Mouse (Mus musculus) CH12.LX (cell line): ENCODE results near the gene Tpm4. TPM values are rescaled to one million over a fixed set of nuclear protein-coding genes. Genes with fewer than 3 reads are reported as not detected.

Source experiments
- DNase-seq: peaks from one replicate; pipeline ENCODE4 v3.0.0-alpha.2; 2013; ENCODE audit errors: extremely low read depth
- H3K27ac ChIP-seq: 2 replicates; pipeline ENCODE4 v1.5.1; 2012; ENCODE audit warnings: low read depth, mild to moderate bottlenecking, control low read depth, moderate library complexity; ENCODE audit not compliant: insufficient read depth
- H3K27me3 ChIP-seq: replicated peaks from 2 replicates; pipeline ENCODE3; 2012; ENCODE audit warnings: inconsistent platforms
- H3K36me3 ChIP-seq, 2 experiments: replicated peaks in 1 of 2; 2 replicates each; pipeline versions ENCODE3 to v1.6.1; 2012; ENCODE audit warnings: inconsistent platforms in 1 of 2, low read length in 1 of 2, mild to moderate bottlenecking in 1 of 2, mixed read lengths in 1 of 2, moderate library complexity in 1 of 2; ENCODE audit not compliant: control insufficient read depth in 1 of 2, insufficient read depth in 1 of 2
- H3K4me1 ChIP-seq, 2 experiments: 2 replicates each; pipeline ENCODE4 v1.6.1; 2012; ENCODE audit warnings: inconsistent platforms in 1 of 2, moderate library complexity in 1 of 2; ENCODE audit not compliant: insufficient read depth in 2 of 2, control insufficient read depth in 1 of 2
- H3K4me2 ChIP-seq: 2 replicates; pipeline ENCODE4 v1.6.1; 2012; ENCODE audit warnings: low read depth, mild to moderate bottlenecking, control low read depth; ENCODE audit not compliant: poor library complexity, insufficient read depth, severe bottlenecking
- H3K4me3 ChIP-seq, 3 experiments: fragments of 150-350 bp in 1 of 3; sonication (generic) in 1 of 3; replicated peaks in 1 of 3; 2 replicates each; pipeline versions ENCODE3 to v1.5.1; 2011 to 2012; ENCODE audit warnings: low read depth in 2 of 3, low read length in 2 of 3, mild to moderate bottlenecking in 2 of 3, moderate library complexity in 2 of 3, control low read depth in 1 of 3, improper control_type of control experiment in 1 of 3, inconsistent platforms in 1 of 3, mixed read lengths in 1 of 3; ENCODE audit not compliant: poor library complexity in 1 of 3
- H3K79me2 ChIP-seq: replicated peaks from 2 replicates; pipeline ENCODE4 v1.6.1; 2012; ENCODE audit warnings: mild to moderate bottlenecking, moderate library complexity; ENCODE audit not compliant: control insufficient read depth, poor library complexity, insufficient read depth, severe bottlenecking; ENCODE audit errors: extremely low read depth
- H3K9ac ChIP-seq: 2 replicates; pipeline ENCODE4 v1.6.1; 2012; ENCODE audit warnings: low read depth, mild to moderate bottlenecking, control low read depth, moderate library complexity; ENCODE audit not compliant: insufficient read depth
- H3K9me3 ChIP-seq: replicated peaks from 2 replicates; pipeline ENCODE3; 2012; ENCODE audit warnings: low read length, inconsistent platforms, mixed read lengths
- CHD2 ChIP-seq: IDR thresholded peaks from 2 replicates; pipeline ENCODE4 v1.6.1; 2011; ENCODE audit warnings: low read length, improper control_type of control experiment
- E2F4 ChIP-seq: IDR thresholded peaks from 2 replicates; pipeline ENCODE4 v1.6.1; 2011; ENCODE audit warnings: low read depth, low read length, improper control_type of control experiment; ENCODE audit not compliant: insufficient replicate concordance
- ELF1 ChIP-seq: IDR thresholded peaks from 2 replicates; pipeline ENCODE4 v1.6.1; 2014; ENCODE audit warnings: low read depth, mild to moderate bottlenecking, inconsistent platforms, low read length, improper control_type of control experiment
- EP300 ChIP-seq: IDR thresholded peaks from 2 replicates; pipeline ENCODE4 v1.6.1; 2011; ENCODE audit warnings: low read length, improper control_type of control experiment
- ETS1 ChIP-seq: conservative IDR thresholded peaks from 2 replicates; pipeline ENCODE4 v1.6.1; 2012; ENCODE audit warnings: low read depth, mild to moderate bottlenecking, inconsistent platforms, low read length, improper control_type of control experiment, moderate library complexity
- HCFC1 ChIP-seq: IDR thresholded peaks from 2 replicates; pipeline ENCODE4 v1.6.1; 2012; ENCODE audit warnings: low read depth, mild to moderate bottlenecking, inconsistent platforms, low read length, improper control_type of control experiment
- IRF4 ChIP-seq: IDR thresholded peaks from 2 replicates; pipeline ENCODE4 v1.6.1; 2014; ENCODE audit warnings: low read depth, mild to moderate bottlenecking, inconsistent platforms, low read length, improper control_type of control experiment
- JUN ChIP-seq: IDR thresholded peaks from 2 replicates; pipeline ENCODE4 v1.6.1; 2011; ENCODE audit warnings: low read depth, mild to moderate bottlenecking, low read length, improper control_type of control experiment, moderate library complexity; ENCODE audit not compliant: insufficient read depth
- JUND ChIP-seq: conservative IDR thresholded peaks from 2 replicates; pipeline ENCODE4 v1.6.1; 2011; ENCODE audit warnings: low read depth, low read length, improper control_type of control experiment
- KAT2A ChIP-seq: IDR thresholded peaks from 2 replicates; pipeline ENCODE4 v1.6.1; 2012; ENCODE audit warnings: low read length, improper control_type of control experiment, inconsistent platforms; ENCODE audit not compliant: insufficient replicate concordance
- MAFK ChIP-seq: IDR thresholded peaks from 2 replicates; pipeline ENCODE4 v1.6.1; 2011; ENCODE audit warnings: low read length, improper control_type of control experiment; ENCODE audit not compliant: insufficient replicate concordance
- MEF2A ChIP-seq: IDR thresholded peaks from 2 replicates; pipeline ENCODE4 v1.6.1; 2014; ENCODE audit warnings: low read depth, mild to moderate bottlenecking, inconsistent platforms, low read length, improper control_type of control experiment, borderline replicate concordance
- NRF1 ChIP-seq: IDR thresholded peaks from 2 replicates; pipeline ENCODE4 v1.6.1; 2014; ENCODE audit warnings: low read depth, mild to moderate bottlenecking, inconsistent platforms, low read length, improper control_type of control experiment, moderate library complexity
- PAX5 ChIP-seq: IDR thresholded peaks from 2 replicates; pipeline ENCODE4 v1.6.1; 2012; ENCODE audit warnings: low read length, inconsistent platforms, mixed read lengths
- POLR2A ChIP-seq: IDR thresholded peaks from 2 replicates; pipeline ENCODE4 v1.6.1; 2011; ENCODE audit warnings: low read depth, mild to moderate bottlenecking, improper control_type of control experiment, low read length
- POLR2AphosphoS2 ChIP-seq: IDR thresholded peaks from 2 replicates; pipeline ENCODE4 v1.6.1; 2011; ENCODE audit warnings: low read depth, low read length, improper control_type of control experiment
- RAD21 ChIP-seq: IDR thresholded peaks from 2 replicates; pipeline ENCODE4 v1.6.1; 2011; ENCODE audit warnings: low read depth, mild to moderate bottlenecking, low read length, improper control_type of control experiment, moderate library complexity
- SIN3A ChIP-seq: IDR thresholded peaks from 2 replicates; pipeline ENCODE4 v1.6.1; 2012; ENCODE audit warnings: low read length, improper control_type of control experiment, inconsistent platforms
- SMC3 ChIP-seq: IDR thresholded peaks from 2 replicates; pipeline ENCODE4 v1.6.1; 2011; ENCODE audit warnings: low read depth, low read length, improper control_type of control experiment
- TBP ChIP-seq: conservative IDR thresholded peaks from 2 replicates; pipeline ENCODE4 v1.6.1; 2011; ENCODE audit warnings: low read depth, low read length, improper control_type of control experiment
- TCF12 ChIP-seq: IDR thresholded peaks from 2 replicates; pipeline ENCODE4 v1.6.1; 2014; ENCODE audit warnings: low read depth, mild to moderate bottlenecking, inconsistent platforms, low read length, improper control_type of control experiment
- UBTF ChIP-seq: IDR thresholded peaks from 2 replicates; pipeline ENCODE4 v1.6.1; 2012; ENCODE audit warnings: low read depth, mild to moderate bottlenecking, inconsistent platforms, low read length, improper control_type of control experiment, moderate library complexity
- USF1 ChIP-seq: IDR thresholded peaks from 2 replicates; pipeline ENCODE4 v1.6.1; 2014; ENCODE audit warnings: low read depth, mild to moderate bottlenecking, inconsistent platforms, low read length, improper control_type of control experiment
- USF2 ChIP-seq: conservative IDR thresholded peaks from 2 replicates; pipeline ENCODE4 v1.6.1; 2011; ENCODE audit warnings: low read depth, low read length, improper control_type of control experiment
- ZKSCAN1 ChIP-seq: IDR thresholded peaks from 2 replicates; pipeline ENCODE4 v1.6.1; 2012; ENCODE audit warnings: low read depth, inconsistent platforms, low read length, improper control_type of control experiment, borderline replicate concordance
- ZMIZ1 ChIP-seq: IDR thresholded peaks from 2 replicates; pipeline ENCODE4 v1.6.1; 2012; ENCODE audit warnings: low read depth, mild to moderate bottlenecking, inconsistent platforms, low read length, improper control_type of control experiment
- ZNF384 ChIP-seq: IDR thresholded peaks from 2 replicates; pipeline ENCODE4 v1.6.1; 2012; ENCODE audit warnings: low read depth, low read length, improper control_type of control experiment, inconsistent platforms
- dilution Hi-C: fragments of 300-500 bp; cut with MboI; formaldehyde crosslinking; loops from 2 replicates; pipeline ENCODE4 v1.14.3; 2020; ENCODE audit warnings: low sequenced_read_pairs; ENCODE audit not compliant: extremely low pct_unique_long_range_greater_than_20kb, extremely low pct_ligation_motif_present
- in situ Hi-C: fragments of 300-500 bp; cut with MboI; formaldehyde crosslinking; loops from 3 replicates; pipeline ENCODE4 v1.14.3; 2019; ENCODE audit warnings: low sequenced_read_pairs, low pct_ligation_motif_present, low pct_unique_long_range_greater_than_20kb, mixed read lengths
- polyA plus RNA-seq: library from polyadenylated mRNA; unstranded; fragments of >175 nt; gene quantifications from 2 replicates; pipeline ENCODE4 v1.2.1, GENCODE M21; 2012; ENCODE audit warnings: low read depth; ENCODE audit not compliant: insufficient read length
- total RNA-seq, 2 experiments: library from RNA; depleted of rRNA; stranded (reverse); fragments of 300-350 nt in 1 of 2; fragments of >200 nt in 1 of 2; gene quantifications; 2 replicates each; pipeline ENCODE4 v1.2.3; 2012 to 2014

The Tpm4 gene
- total and polyA plus RNA-seq, 3 experiments, result 96.2 to 284 (median 203) TPM

GRCm38 (mm10) chr8:72183554-72184202 lies 48.9 kb downstream of the Tpm4 start:
- Histone ChIP-seq H3K27me3 (no peaks in the 10 kb centered on the region), H3K9me3 (no peaks in the 10 kb centered on the region), H3K27ac (peak overlapping the region; percentile 71), H3K4me1 (peaks cover 23 to 57% of the 10 kb centered on the region in 2 experiments), H3K4me2 (no peak overlapping the region), H3K4me3 (no peak overlapping the region), H3K9ac (no peak overlapping the region), H3K79me2 (no peaks in the 10 kb centered on the region), H3K36me3 (peaks cover 32 to 33% of the 10 kb centered on the region in 2 experiments)
- no peak for TF ChIP-seq POLR2A
- TF ChIP-seq HCFC1, result no peak
- peak; percentile 46 for TF ChIP-seq ETS1
- peak; percentile 30; the same call in 1 of the 2 replicates for TF ChIP-seq ELF1
- TF ChIP-seq MEF2A, result no peak
- no peak for TF ChIP-seq TBP
- peak; percentile 33; the same call in 1 of the 2 replicates for TF ChIP-seq SIN3A
- TF ChIP-seq IRF4, result peak; percentile 34; the same call in 1 of the 2 replicates
- TF ChIP-seq EP300, result peak; percentile 60
- TF ChIP-seq TCF12, result 0 out of 2 replicates have a peak, but pooled peaks have one; percentile 13
- TF ChIP-seq JUN, result peak; percentile 6; the same call in 1 of the 2 replicates
- TF ChIP-seq JUND, result no peak
- no peak for TF ChIP-seq NRF1
- no peak for TF ChIP-seq POLR2AphosphoS2
- peak; percentile 98 for TF ChIP-seq ZNF384
- no peak for TF ChIP-seq E2F4
- in situ Hi-C loops (no loop called here), dilution Hi-C loops (no loop called here)
- peak; percentile 75 for DNase-seq

GRCm38 (mm10) chr8:72187793-72188331 lies 53.1 kb downstream of the Tpm4 start:
- H3K9ac ChIP-seq, result no peak overlapping the region
- TF ChIP-seq ZKSCAN1 (no peak), TCF12 (no peak), ZMIZ1 (no peak), USF2 (no peak), ZNF384 (no peak), SIN3A (no peak), KAT2A (no peak), IRF4 (no peak), E2F4 (no peak), CHD2 (no peak), RAD21 (no peak), EP300 (0 out of 2 replicates have a peak, but pooled peaks have one; percentile 4), UBTF (no peak), USF1 (no peak), MAFK (peak; percentile 96), SMC3 (no peak), PAX5 (no peak)
- TF ChIP-seq, all 38 proteins: peak for 2
- H3K36me3 ChIP-seq, result peaks cover 0 to 17% of the 10 kb centered on the region in 2 experiments
- no peaks in the 10 kb centered on the region; the same call in 1 of the 2 replicates for H3K79me2 ChIP-seq
- H3K4me2 ChIP-seq, result peak overlapping the region; percentile 24; the same call in 1 of the 2 replicates
- H3K27ac ChIP-seq, result peak overlapping the region; percentile 67
- DNase-seq, result peak; percentile 24
- no peak overlapping the region for H3K4me3 ChIP-seq
- in situ Hi-C loops (no loop called here), dilution Hi-C loops (no loop called here)
- peaks cover 4% of the 10 kb centered on the region for H3K9me3 ChIP-seq
- no peaks in the 10 kb centered on the region for H3K27me3 ChIP-seq
- peaks cover 28 to 48% of the 10 kb centered on the region in 2 experiments for H3K4me1 ChIP-seq
